Mouse (Mus musculus): Measurements from ENCODE around the gene Asb10. TPM values are rescaled to one million over a fixed set of nuclear protein-coding genes. Genes with fewer than 3 reads are reported as not detected.

Gene Asb10
- total RNA-seq, 1 experiment, result 0.18 TPM

DNA sequence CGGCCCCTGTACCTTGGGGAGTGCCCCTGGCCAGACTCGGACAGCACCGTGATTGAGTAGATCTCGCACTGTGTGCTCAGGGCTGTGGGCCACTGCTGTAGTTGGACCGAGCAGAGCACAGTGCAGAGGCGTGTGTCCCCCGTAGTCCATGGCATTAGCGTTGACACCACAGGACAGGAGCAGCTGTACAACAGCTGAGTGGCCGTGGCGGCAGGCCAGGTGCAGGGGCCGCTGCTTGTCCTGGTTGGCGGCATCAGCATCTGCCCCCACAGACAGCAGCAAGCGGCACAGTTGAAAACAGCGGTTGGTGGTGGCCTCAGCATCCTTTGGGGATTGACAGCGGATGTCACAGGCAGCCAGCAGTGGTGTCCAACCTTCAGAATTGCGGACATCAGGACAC lies 3.2 kb downstream of the Asb10 start:
- Histone ChIP-seq H3K4me1 (ENCODE audit: control insufficient read depth in 2 of 2, insufficient read depth in 2 of 2, low read length in 2 of 2, poor library complexity in 1 of 2) (peaks cover 2 to 25% of the 10 kb centered on the region in 2 experiments; a peak in 2 of 4 replicates), H3K27ac (ENCODE audit: insufficient read depth, low read depth, low read length, poor library complexity, severe bottlenecking) (no peak overlapping the region), H3K36me3 (ENCODE audit: control insufficient read depth, insufficient read depth, low read length, poor library complexity, severe bottlenecking) (no peaks in the 10 kb centered on the region), H3K9me3 (ENCODE audit: control insufficient read depth, insufficient read depth, low read depth, low read length) (no peaks in the 10 kb centered on the region), H3K4me3 (ENCODE audit: insufficient read depth in 1 of 2, low read depth in 1 of 2, low read length in 2 of 2, poor library complexity in 1 of 2, severe bottlenecking in 1 of 2) (peak overlapping the region; percentile 16 to 45; a peak in 1 of 4 replicates), H3K9ac (ENCODE audit: insufficient read depth, low read depth, low read length, poor library complexity, severe bottlenecking) (no peak overlapping the region)
- TF ChIP-seq ZNF384 (IDR thresholded peaks at IDR 0.05; ENCODE audit: low read depth, low read length) (no peak), MAFK (IDR thresholded peaks at IDR 0.05; ENCODE audit: insufficient read depth, low read depth, low read length) (no peak), CHD2 (IDR thresholded peaks at IDR 0.05; ENCODE audit: low read depth, low read length) (no peak), ZC3H11A (IDR thresholded peaks at IDR 0.05; ENCODE audit: borderline replicate concordance, low read depth, low read length) (no peak), HCFC1 (IDR thresholded peaks at IDR 0.05; ENCODE audit: borderline replicate concordance, insufficient read depth, low read length) (no peak)
- in situ Hi-C loops (cut with MboI; ENCODE audit: low sequenced_read_pairs in 2 of 2, unreplicated experiment in 2 of 2), result no loop called here
- DNase-seq (ENCODE audit: low read depth, low spot score), result no peak

DNA sequence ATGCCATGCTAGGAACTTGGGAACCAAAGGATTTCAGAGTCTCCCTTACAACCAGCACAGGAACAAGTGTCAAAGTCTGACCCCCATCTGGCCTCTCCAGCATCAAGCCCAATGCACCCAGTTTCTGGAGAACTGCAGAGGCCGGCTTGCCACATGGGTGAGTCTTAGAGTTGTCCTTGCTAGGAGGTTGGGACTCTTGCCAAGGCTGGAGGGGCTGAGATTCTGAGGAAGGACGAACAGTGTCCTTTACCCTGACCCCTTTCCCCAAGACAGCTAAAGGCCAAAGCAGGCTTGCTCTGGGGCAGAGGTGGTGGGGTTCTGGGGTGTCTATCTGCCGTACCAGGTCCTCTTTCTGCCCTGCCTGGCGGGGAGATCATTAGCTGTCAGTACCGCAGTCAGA lies 4.3 kb downstream of the Asb10 start:
- Histone ChIP-seq H3K36me3 (ENCODE audit: control insufficient read depth, insufficient read depth, low read length, poor library complexity, severe bottlenecking) (no peaks in the 10 kb centered on the region), H3K4me1 (ENCODE audit: control insufficient read depth in 2 of 2, insufficient read depth in 2 of 2, low read length in 2 of 2, poor library complexity in 1 of 2) (peaks cover 2 to 25% of the 10 kb centered on the region in 2 experiments; a peak in 2 of 4 replicates), H3K9me3 (ENCODE audit: control insufficient read depth, insufficient read depth, low read depth, low read length) (no peaks in the 10 kb centered on the region), H3K27ac (ENCODE audit: insufficient read depth, low read depth, low read length, poor library complexity, severe bottlenecking) (no peak overlapping the region), H3K9ac (ENCODE audit: insufficient read depth, low read depth, low read length, poor library complexity, severe bottlenecking) (no peak overlapping the region), H3K4me3 (ENCODE audit: insufficient read depth in 1 of 2, low read depth in 1 of 2, low read length in 2 of 2, poor library complexity in 1 of 2, severe bottlenecking in 1 of 2) (no peak overlapping the region)
- no peak for DNase-seq (ENCODE audit: low read depth, low spot score)
- in situ Hi-C loops (cut with MboI; ENCODE audit: low sequenced_read_pairs in 2 of 2, unreplicated experiment in 2 of 2), result no loop called here
- TF ChIP-seq ZNF384 (IDR thresholded peaks at IDR 0.05; ENCODE audit: low read depth, low read length) (no peak), ZC3H11A (IDR thresholded peaks at IDR 0.05; ENCODE audit: borderline replicate concordance, low read depth, low read length) (no peak), MAFK (IDR thresholded peaks at IDR 0.05; ENCODE audit: insufficient read depth, low read depth, low read length) (no peak), HCFC1 (IDR thresholded peaks at IDR 0.05; ENCODE audit: borderline replicate concordance, insufficient read depth, low read length) (no peak), CHD2 (IDR thresholded peaks at IDR 0.05; ENCODE audit: low read depth, low read length) (no peak)

GRCm38 (mm10) chr5:24535731-24536130 lies 5.0 kb downstream of the Asb10 start:
- peaks cover 2 to 19% of the 10 kb centered on the region in 2 experiments; a peak in 2 of 4 replicates for H3K4me1 ChIP-seq (ENCODE audit: control insufficient read depth in 2 of 2, insufficient read depth in 2 of 2, low read length in 2 of 2, poor library complexity in 1 of 2)

DNA sequence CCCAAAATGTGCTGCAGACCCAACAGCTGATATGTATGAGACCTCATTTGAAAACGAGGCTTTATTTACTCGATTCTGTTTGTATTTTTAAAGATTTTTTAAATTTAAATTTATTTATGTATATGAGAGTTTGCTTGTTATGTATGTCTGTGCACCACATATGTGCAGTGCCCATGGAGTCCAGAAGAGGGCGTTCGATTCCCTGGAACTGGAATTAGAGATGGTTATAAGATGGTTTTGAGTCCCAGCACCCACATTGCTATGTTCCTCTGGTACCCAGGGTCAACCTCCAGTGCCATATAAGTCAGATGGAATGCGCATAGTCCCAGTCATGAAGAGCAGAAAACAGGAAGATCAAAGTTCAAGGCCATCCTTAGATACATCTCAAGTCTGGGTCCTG lies 6.5 kb downstream of the Asb10 start:
- H3K9ac ChIP-seq (ENCODE audit: insufficient read depth, low read depth, low read length, poor library complexity, severe bottlenecking), result no peak overlapping the region
- H3K9me3 ChIP-seq (ENCODE audit: control insufficient read depth, insufficient read depth, low read depth, low read length), result no peaks in the 10 kb centered on the region
- no peak overlapping the region for H3K4me3 ChIP-seq (ENCODE audit: insufficient read depth in 1 of 2, low read depth in 1 of 2, low read length in 2 of 2, poor library complexity in 1 of 2, severe bottlenecking in 1 of 2)
- H3K4me1 ChIP-seq (ENCODE audit: control insufficient read depth in 2 of 2, insufficient read depth in 2 of 2, low read length in 2 of 2, poor library complexity in 1 of 2), result peaks cover 0 to 16% of the 10 kb centered on the region in 2 experiments; a peak in 2 of 4 replicates
- TF ChIP-seq ZC3H11A (IDR thresholded peaks at IDR 0.05; ENCODE audit: borderline replicate concordance, low read depth, low read length), result no peak
- no peak for TF ChIP-seq ZNF384 (IDR thresholded peaks at IDR 0.05; ENCODE audit: low read depth, low read length)
- TF ChIP-seq CHD2 (IDR thresholded peaks at IDR 0.05; ENCODE audit: low read depth, low read length), result no peak
- TF ChIP-seq HCFC1 (IDR thresholded peaks at IDR 0.05; ENCODE audit: borderline replicate concordance, insufficient read depth, low read length), result no peak
- TF ChIP-seq MAFK (IDR thresholded peaks at IDR 0.05; ENCODE audit: insufficient read depth, low read depth, low read length), result no peak
- no peaks in the 10 kb centered on the region for H3K36me3 ChIP-seq (ENCODE audit: control insufficient read depth, insufficient read depth, low read length, poor library complexity, severe bottlenecking)
- no peak overlapping the region for H3K27ac ChIP-seq (ENCODE audit: insufficient read depth, low read depth, low read length, poor library complexity, severe bottlenecking)
- DNase-seq (ENCODE audit: low read depth, low spot score), result no peak
- in situ Hi-C loops (cut with MboI; ENCODE audit: low sequenced_read_pairs in 2 of 2, unreplicated experiment in 2 of 2), result no loop called here

More at GRCm38 (mm10) chr5:24535731-24536130, 5.0 kb downstream of the Asb10 start:
- no peak overlapping the region for H3K27ac ChIP-seq (ENCODE audit: insufficient read depth, low read depth, low read length, poor library complexity, severe bottlenecking)
- H3K36me3 ChIP-seq (ENCODE audit: control insufficient read depth, insufficient read depth, low read length, poor library complexity, severe bottlenecking), result no peaks in the 10 kb centered on the region
- H3K9ac ChIP-seq (ENCODE audit: insufficient read depth, low read depth, low read length, poor library complexity, severe bottlenecking), result no peak overlapping the region
- TF ChIP-seq ZNF384 (IDR thresholded peaks at IDR 0.05; ENCODE audit: low read depth, low read length), result no peak
- TF ChIP-seq CHD2 (IDR thresholded peaks at IDR 0.05; ENCODE audit: low read depth, low read length), result no peak
- TF ChIP-seq ZC3H11A (IDR thresholded peaks at IDR 0.05; ENCODE audit: borderline replicate concordance, low read depth, low read length), result no peak
- TF ChIP-seq HCFC1 (IDR thresholded peaks at IDR 0.05; ENCODE audit: borderline replicate concordance, insufficient read depth, low read length), result no peak
- no peak for TF ChIP-seq MAFK (IDR thresholded peaks at IDR 0.05; ENCODE audit: insufficient read depth, low read depth, low read length)
- DNase-seq (ENCODE audit: low read depth, low spot score), result no peak
- no peak overlapping the region for H3K4me3 ChIP-seq (ENCODE audit: insufficient read depth in 1 of 2, low read depth in 1 of 2, low read length in 2 of 2, poor library complexity in 1 of 2, severe bottlenecking in 1 of 2)
- no peaks in the 10 kb centered on the region for H3K9me3 ChIP-seq (ENCODE audit: control insufficient read depth, insufficient read depth, low read depth, low read length)
- in situ Hi-C loops (cut with MboI; ENCODE audit: low sequenced_read_pairs in 2 of 2, unreplicated experiment in 2 of 2), result no loop called here
